Mouse (Mus musculus): ENCODE results near the gene Vmn1r195.
"Not testable (repeated sequence)": the region's sequence is repeated elsewhere in the genome, so short reads cannot be mapped to it uniquely, and the experiment has no call there.

Gene Vmn1r195

GRCm38 (mm10) chr13:22270222-22270621 is at the start of gene Vmn1r195:
Gene Vmn1r195 (plus strand): TSS chr13:22270522.
- DNase-seq (ENCODE audit: low read depth) = not testable (repeated sequence)

DNA sequence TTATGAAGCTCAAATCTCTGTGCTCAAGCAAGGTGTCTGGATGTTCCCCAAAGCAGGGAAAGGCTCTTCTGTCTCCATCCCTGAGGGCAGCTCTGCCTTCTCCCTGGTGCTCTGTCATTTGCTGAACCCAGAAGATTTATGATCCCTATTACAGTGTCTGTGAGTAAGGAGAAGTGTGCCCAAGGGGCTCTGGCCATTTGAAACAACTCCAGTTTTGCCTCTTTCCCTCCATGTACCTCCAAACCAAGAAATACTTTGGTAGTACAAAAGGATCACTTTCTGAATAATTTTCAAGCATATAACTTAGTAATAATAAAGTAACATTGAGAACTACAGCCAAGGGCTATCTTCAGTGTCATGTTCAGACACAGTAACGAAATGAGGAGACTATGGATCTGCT is 47.3 kb upstream of the Vmn1r195 start, which contains the start of gene Vmn1r193:
Gene Vmn1r193, minus strand, starts transcription at position 101 of the 400 bp plus-strand sequence.
- not testable (repeated sequence) for DNase-seq (ENCODE audit: low read depth)

GRCm38 (mm10) chr13:22243915-22244314 is 26.4 kb upstream of the Vmn1r195 start, which contains the start of gene Vmn1r194:
Gene Vmn1r194 (plus strand): TSS chr13:22244215.
- no peak for DNase-seq (ENCODE audit: low read depth)

DNA sequence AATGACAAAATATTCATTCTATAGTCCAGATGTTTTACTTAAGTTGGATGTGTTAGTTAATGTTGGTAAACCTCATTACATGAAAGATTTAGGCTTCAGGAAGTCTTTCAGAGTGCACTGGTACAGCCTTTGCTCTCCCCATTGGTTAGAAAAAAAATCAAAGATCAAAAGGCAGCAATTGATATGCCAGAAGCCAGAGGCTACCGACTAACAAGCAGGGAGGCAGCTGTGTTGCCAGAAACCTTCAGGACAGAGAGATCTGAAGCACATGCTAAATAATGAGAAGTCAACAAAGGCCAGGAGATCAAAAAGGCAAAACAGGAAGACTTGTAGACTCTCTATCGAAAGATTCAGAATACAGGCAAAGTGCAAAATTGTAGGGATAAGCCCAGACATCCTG is 1.4 kb downstream of the Vmn1r195 start:
- no peak for DNase-seq (ENCODE audit: low read depth)

- DNase-seq (ENCODE audit: low read depth) = no peak
These were observed 14.3 kb downstream of the Vmn1r195 start for GRCm38 (mm10) chr13:22284578-22284977.

- no peak for DNase-seq (ENCODE audit: low read depth)
These were observed 19.3 kb downstream of the Vmn1r195 start, which contains the start of gene Vmn1r196 for GRCm38 (mm10) chr13:22289620-22290019. Gene Vmn1r196 (plus strand): TSS chr13:22289920.

DNA sequence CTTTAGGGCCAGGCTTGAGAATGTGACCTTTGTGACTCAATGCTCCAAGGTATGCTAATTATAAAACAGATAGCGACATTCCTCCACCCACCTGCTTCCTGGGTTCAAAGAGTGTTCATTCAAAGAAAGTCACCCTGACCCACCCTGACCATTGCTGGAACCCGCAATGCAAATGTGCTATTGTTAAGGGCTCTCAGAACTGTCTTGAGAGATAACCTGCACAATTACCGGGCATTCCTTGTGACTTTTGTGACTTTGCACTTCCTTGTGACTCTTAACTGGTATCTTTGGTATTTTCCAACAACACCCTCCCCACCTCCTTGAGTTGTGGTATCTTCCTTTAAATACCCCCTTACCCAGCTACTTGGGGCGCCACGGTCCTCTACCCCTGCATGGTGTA is 37.8 kb downstream of the Vmn1r195 start:
- DNase-seq (ENCODE audit: low read depth) = not testable (repeated sequence)

DNA sequence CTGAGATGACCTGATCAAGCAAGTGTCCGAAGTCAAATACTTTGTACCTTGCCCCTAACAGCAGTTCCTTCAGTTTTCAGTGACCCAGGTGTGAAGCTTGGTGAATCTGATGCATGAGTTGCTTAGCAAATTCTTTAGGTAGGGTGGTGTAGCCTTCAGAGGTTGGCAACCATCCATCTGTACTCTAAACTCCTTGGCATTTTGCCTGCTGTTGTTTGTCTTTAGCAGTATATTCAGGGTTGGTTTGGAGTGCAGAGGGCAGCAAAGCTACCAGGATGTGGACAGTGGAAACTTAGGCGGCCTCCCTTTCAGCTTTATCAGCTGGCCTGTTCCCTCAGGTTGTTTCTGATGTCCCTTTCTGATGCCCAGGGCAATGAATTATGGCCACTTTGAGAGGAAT is 45.0 kb downstream of the Vmn1r195 start:
- no peak for DNase-seq (ENCODE audit: low read depth)

- DNase-seq (ENCODE audit: low read depth) = no peak
These were observed 47.0 kb downstream of the Vmn1r195 start for GRCm38 (mm10) chr13:22317366-22317765.

DNA sequence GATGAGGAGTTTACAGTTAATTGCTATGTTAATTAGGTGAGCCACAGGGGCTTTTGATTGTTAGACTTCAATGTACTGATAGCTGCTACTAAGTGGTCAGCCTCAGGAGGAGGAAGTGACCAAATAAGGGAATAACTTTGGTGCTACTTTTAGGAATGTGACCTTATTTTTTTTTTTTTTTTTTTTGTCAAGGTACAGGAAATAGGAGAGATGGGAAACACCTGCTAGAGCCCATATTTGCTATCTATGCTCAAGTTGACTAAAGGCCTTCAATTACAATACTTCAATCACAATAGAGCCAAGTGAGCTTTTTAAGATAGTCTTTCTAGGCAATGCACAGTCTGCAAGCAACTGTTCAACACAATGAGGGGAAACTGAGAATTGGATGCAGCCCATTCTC is 49.8 kb downstream of the Vmn1r195 start:
- no peak for DNase-seq (ENCODE audit: low read depth)

DNA sequence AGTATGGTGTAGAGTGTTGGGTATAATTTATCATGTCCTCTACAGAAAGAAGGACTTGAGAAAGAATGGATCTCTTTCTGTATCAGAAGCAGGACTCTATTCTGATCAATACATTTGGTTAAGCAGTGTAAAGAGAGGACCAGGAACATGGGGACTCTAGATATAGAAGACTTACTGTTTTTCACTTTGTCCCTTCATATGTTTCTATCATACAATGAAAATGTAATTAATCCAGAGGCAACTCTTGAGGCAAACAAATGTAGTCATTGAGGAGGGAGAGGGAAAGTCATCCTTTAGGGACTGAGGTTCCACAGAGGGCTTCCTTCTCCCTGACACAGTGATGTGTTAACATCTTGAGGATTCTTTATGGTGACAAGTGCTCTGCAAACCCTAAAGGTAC is 54.0 kb downstream of the Vmn1r195 start, which contains the start of gene Vmn1r197:
Gene Vmn1r197, plus strand, starts transcription at position 301 of the 400 bp plus-strand sequence.
- DNase-seq (ENCODE audit: low read depth) = no peak

All from c-Kit-positive CD71-positive TER-119-negative erythroid progenitor cells, embryonic 14.5 days (primary cell).